Mouse (Mus musculus) embryonic facial prominence, embryonic 12.5 days (tissue): ENCODE results near the gene Pla2g5. TPM values are rescaled to one million over a fixed set of nuclear protein-coding genes. Genes with fewer than 3 reads are reported as not detected.
A peak's percentile ranks its signal among the peaks of the same experiment; 100 is the strongest.
"Not testable (repeated sequence)": the region's sequence is repeated elsewhere in the genome, so short reads cannot be mapped to it uniquely, and the experiment has no call there.

Source experiments
- ATAC-seq: fragments of 200-750 bp; cut with Nextera tagmentation; 2 replicates; pipeline ENCODE4 v1.8.0; 2017; ENCODE audit not compliant: insufficient number of reproducible peaks, insufficient read depth, low FRiP score, low TSS enrichment
- H3K27ac ChIP-seq: fragments of 300-500 bp; sonication (generic); 2 replicates; pipeline ENCODE4 v1.5.1; 2016; ENCODE audit warnings: mild to moderate bottlenecking
- H3K27me3 ChIP-seq: fragments of 300-500 bp; sonication (generic); 2 replicates; pipeline ENCODE4 v1.6.1; 2016; ENCODE audit warnings: mild to moderate bottlenecking, moderate library complexity
- H3K36me3 ChIP-seq: fragments of 300-500 bp; sonication (generic); 2 replicates; pipeline ENCODE4 v1.6.1; 2016; ENCODE audit warnings: mild to moderate bottlenecking
- H3K4me1 ChIP-seq: fragments of 300-500 bp; sonication (generic); 2 replicates; pipeline ENCODE4 v1.6.1; 2016
- H3K4me2 ChIP-seq: fragments of 300-500 bp; sonication (generic); replicated peaks from 2 replicates; pipeline ENCODE4 v1.6.1; 2016; ENCODE audit warnings: mild to moderate bottlenecking, moderate library complexity
- H3K4me3 ChIP-seq: fragments of 300-500 bp; sonication (generic); 2 replicates; pipeline ENCODE4 v1.5.1; 2016; ENCODE audit warnings: mild to moderate bottlenecking
- H3K9ac ChIP-seq: fragments of 300-500 bp; sonication (generic); 2 replicates; pipeline ENCODE4 v1.6.1; 2016; ENCODE audit warnings: mild to moderate bottlenecking, moderate library complexity
- H3K9me3 ChIP-seq: fragments of 300-500 bp; sonication (generic); 2 replicates; pipeline ENCODE4 v1.6.1; 2016; ENCODE audit warnings: mild to moderate bottlenecking, moderate library complexity
- WGBS: fragments of 180-500 bp; shearing (Covaris S2); methylation state at CpG from one replicate; pipeline ENCODE4 v1.1.7; 2016; 5-methylcytosine and 5-hydroxymethylcytosine counted together
- polyA plus RNA-seq: library from polyadenylated mRNA; unstranded; fragments of >200 nt; fragmentation: Nextera tagmentation; extraction: Ambion mirVana; gene quantifications from 2 replicates; pipeline ENCODE4 v1.2.1, GENCODE M21; 2016

Pla2g5 gene
- polyA plus RNA-seq, 1 experiment from 2014 or later = 0.82 TPM

DNA sequence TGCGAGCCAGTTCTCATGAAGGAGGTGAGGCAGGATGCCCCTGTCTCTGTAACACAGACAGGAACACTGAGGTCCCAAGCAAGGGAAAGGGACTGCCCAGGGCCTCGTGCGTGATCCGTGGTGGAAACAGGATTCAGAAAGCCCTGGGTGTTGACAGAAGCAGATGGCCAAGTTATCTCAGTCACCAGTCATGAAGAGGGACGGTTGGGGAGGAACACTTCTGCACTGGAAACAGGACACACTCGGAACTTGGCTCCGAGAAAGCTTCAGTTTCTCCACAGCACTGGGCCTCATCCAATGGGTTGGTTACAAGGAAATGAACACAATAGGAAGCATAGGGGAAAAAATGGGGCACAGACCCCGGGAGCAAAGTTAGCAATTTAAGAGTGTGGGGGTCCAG, 15.5 kb upstream of the Pla2g5 start:
- H3K27ac ChIP-seq = no peak overlapping the region
- 63% methylated on average over 8 of the region's 8 CpGs for WGBS
- no peaks in the 10 kb centered on the region for H3K36me3 ChIP-seq
- H3K9ac ChIP-seq = no peak overlapping the region
- no peak overlapping the region for H3K4me2 ChIP-seq
- H3K4me1 ChIP-seq = peaks cover 9% of the 10 kb centered on the region; the same call in 1 of the 2 replicates
- H3K27me3 ChIP-seq = peaks cover 6% of the 10 kb centered on the region; the same call in 1 of the 2 replicates
- ATAC-seq = no peak
- no peak overlapping the region for H3K4me3 ChIP-seq
- H3K9me3 ChIP-seq = no peaks in the 10 kb centered on the region

DNA sequence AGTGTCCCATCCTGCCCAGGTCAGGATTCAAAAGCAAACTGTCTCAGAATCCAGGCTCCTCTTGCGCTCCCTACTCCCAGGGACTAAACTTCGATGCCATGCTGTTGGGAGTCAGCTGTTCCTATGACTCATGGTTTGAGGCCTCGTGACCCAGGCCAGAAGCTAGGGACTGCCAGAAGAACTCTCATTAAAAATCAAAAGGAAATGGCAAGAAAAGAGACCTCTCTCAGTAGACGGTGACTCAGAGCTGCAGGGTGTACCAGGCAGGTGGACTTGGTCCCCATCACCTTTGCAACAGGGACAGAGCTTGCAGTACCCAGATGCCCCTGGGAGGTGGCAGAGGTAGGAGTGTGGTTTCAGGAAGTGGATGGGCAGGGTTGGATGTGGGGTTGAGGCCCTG, 14.4 kb upstream of the Pla2g5 start, which contains the start of gene Pla2g2e:
TSS of gene Pla2g2e (plus strand) at position 212 of the 400 bp plus-strand sequence.
- H3K4me1 ChIP-seq = peaks cover 9% of the 10 kb centered on the region; the same call in 1 of the 2 replicates
- no peaks in the 10 kb centered on the region for H3K9me3 ChIP-seq
- no peak within 1 kb of the TSS for H3K27ac ChIP-seq
- H3K36me3 ChIP-seq = no peaks in the 10 kb centered on the region
- WGBS = 78% methylated on average over 4 of the region's 4 CpGs
- H3K27me3 ChIP-seq = peaks cover 6% of the 10 kb centered on the region; the same call in 1 of the 2 replicates
- no peak within 1 kb of the TSS for H3K4me2 ChIP-seq
- H3K4me3 ChIP-seq = no peak within 1 kb of the TSS
- ATAC-seq = no peak
- no peak within 1 kb of the TSS for H3K9ac ChIP-seq

DNA sequence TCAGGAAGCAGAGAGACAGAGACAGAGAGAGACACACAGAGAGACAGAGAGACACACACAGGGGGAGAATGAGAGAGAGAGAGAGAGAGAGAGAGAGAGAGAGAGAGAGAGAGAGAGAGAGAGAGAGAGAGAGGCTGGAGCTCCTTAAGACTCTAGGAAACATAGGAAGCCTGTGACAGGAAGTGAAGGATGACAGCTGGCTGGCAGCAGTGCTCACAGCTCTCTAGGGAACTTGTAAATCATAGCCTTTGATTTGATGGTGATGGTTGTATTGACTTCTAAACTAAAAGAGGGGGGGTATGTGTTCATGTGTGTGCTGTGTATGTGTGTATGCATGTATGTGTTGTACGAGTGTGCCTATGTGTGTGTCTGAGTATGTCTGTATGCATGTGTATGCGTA, 12.7 kb upstream of the Pla2g5 start:
- H3K27ac ChIP-seq = no peak overlapping the region
- H3K4me2 ChIP-seq = no peak overlapping the region
- no peak overlapping the region for H3K4me3 ChIP-seq
- no peaks in the 10 kb centered on the region for H3K4me1 ChIP-seq
- no peaks in the 10 kb centered on the region; the same call in 1 of the 2 replicates for H3K27me3 ChIP-seq
- 93% methylated on average over 2 of the region's 2 CpGs for WGBS
- H3K9me3 ChIP-seq = no peaks in the 10 kb centered on the region
- no peak for ATAC-seq
- no peaks in the 10 kb centered on the region for H3K36me3 ChIP-seq
- no peak overlapping the region for H3K9ac ChIP-seq

DNA sequence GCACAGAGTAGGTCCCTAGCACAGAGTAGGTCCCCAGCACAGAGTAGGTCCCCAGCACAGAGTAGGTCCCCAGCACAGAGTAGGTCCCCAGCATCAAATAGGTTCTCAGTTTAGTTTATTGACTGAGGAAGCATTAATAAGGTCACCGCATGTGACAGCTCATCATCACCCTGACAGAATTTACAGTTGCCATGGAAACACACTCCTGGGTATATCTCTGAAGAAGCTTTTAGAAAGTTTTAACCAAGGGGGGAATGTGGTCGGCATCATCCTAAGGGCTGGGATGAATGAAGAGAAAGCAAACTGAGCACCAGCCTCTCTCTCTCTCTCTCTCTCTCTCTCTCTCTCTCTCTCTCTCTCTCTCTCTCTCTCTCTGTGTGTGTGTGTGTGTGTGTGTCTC, 12.0 kb upstream of the Pla2g5 start:
- not testable (repeated sequence) for H3K4me2 ChIP-seq, H3K9me3 ChIP-seq, ATAC-seq, H3K27ac ChIP-seq, H3K9ac ChIP-seq, H3K4me1 ChIP-seq, H3K27me3 ChIP-seq, H3K36me3 ChIP-seq, H3K4me3 ChIP-seq
- WGBS = 91% methylated on average over 2 of the region's 2 CpGs

DNA sequence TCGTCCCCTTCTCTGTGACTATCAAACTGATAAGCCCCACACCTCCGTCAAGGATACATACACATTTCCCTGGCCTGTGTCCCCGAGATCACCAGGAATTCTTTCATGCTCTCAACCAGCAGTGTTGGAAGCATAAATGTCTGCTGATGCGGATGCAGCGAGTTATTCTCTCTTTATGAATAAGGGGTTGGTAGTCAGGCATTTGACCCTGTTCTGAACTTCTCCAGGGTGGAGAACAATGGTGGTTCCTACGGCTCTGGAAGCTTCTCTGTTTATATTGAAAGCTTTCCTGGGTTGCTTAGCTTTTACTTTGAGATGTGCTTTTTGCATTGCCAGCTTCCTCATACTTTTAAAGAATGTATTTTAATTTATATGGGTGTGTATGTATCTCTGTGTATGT, 10.6 kb upstream of the Pla2g5 start, which contains the start of gene Gm13030:
TSS of gene Gm13030 (minus strand) at position 101 of the 400 bp plus-strand sequence.
- Histone ChIP-seq H3K4me3 (no peak within 1 kb of the TSS), H3K9ac (no peak within 1 kb of the TSS), H3K4me1 (no peaks in the 10 kb centered on the region), H3K9me3 (no peaks in the 10 kb centered on the region), H3K27me3 (no peaks in the 10 kb centered on the region; the same call in 1 of the 2 replicates), H3K4me2 (no peak within 1 kb of the TSS), H3K27ac (no peak within 1 kb of the TSS), H3K36me3 (no peaks in the 10 kb centered on the region)
- ATAC-seq = no peak
- 84% methylated on average over 6 of the region's 6 CpGs for WGBS

DNA sequence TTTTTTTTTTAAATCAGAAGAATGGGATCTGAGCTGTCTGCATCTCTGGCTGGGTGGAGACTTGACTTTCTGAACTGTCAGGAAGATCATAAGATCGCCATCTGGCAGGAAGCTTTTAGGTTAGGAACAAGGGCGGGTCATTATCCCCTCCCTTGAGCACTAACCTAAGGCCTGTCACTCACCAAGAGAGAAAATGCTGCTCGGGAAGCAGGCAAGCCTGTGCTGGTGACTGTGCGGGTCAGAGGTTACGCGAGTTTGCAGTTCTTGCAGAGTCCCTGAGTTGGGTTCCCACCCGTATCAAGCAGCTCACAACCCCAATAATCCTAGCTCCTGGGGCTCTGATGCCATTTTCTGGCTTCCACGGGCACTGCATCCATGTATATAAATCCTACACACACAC, 5.4 kb upstream of the Pla2g5 start:
- ATAC-seq = no peak
- 35% methylated on average over 8 of the region's 8 CpGs for WGBS
- Histone ChIP-seq H3K4me3 (no peak overlapping the region), H3K27ac (no peak overlapping the region), H3K4me1 (no peaks in the 10 kb centered on the region), H3K9ac (no peak overlapping the region), H3K4me2 (no peak overlapping the region), H3K27me3 (no peaks in the 10 kb centered on the region), H3K9me3 (no peaks in the 10 kb centered on the region), H3K36me3 (no peaks in the 10 kb centered on the region)

DNA sequence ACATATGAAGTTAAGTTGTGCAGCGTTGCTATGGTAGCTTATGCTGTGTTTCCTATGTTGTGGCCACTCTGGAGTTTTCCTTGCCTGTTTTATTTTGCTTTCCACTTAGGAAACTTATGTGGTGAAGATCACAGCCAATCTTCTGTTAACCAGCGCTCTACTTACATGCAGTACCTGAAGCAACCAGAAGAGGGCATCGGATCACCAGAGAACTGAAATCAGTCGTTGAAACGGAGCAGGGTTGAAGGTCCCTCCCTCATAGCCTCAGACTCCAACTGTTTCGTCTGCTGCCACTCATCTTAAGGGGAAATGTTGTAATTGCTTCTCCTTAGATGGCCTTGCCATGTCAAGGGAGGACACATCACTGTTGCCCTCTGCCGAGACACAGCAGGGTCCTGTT, 3.1 kb upstream of the Pla2g5 start:
- no peaks in the 10 kb centered on the region for H3K9me3 ChIP-seq
- 11% methylated on average over 7 of the region's 7 CpGs for WGBS
- H3K27me3 ChIP-seq = no peaks in the 10 kb centered on the region
- no peak for ATAC-seq
- no peaks in the 10 kb centered on the region for H3K36me3 ChIP-seq
- H3K27ac ChIP-seq = no peak overlapping the region
- no peak overlapping the region for H3K9ac ChIP-seq
- H3K4me1 ChIP-seq = no peaks in the 10 kb centered on the region
- no peak overlapping the region for H3K4me2 ChIP-seq
- H3K4me3 ChIP-seq = no peak overlapping the region

DNA sequence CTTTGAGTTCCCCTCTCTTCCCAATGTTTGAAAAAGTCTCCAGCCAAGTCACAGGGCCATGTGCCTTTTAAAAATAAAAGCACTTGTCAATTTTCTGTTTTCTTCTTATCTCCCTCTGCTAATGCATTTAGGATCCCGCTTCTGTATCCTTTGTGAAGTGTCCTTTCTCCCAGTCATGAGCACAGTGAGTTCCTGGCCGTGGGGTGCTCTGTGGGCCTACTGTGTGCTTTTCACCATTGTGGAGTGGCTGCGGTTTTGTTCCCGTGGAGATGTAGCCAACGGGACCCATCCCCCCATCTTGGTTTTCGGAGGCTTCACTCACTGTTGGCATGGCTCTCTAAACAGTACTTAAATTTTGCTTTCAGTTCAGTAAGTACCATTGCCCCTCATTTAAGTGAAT, 2.7 kb upstream of the Pla2g5 start:
- H3K4me3 ChIP-seq = no peak overlapping the region
- H3K36me3 ChIP-seq = no peaks in the 10 kb centered on the region
- ATAC-seq = no peak
- WGBS = 67% methylated on average over 6 of the region's 6 CpGs
- no peaks in the 10 kb centered on the region for H3K27me3 ChIP-seq
- H3K4me2 ChIP-seq = no peak overlapping the region
- no peak overlapping the region for H3K27ac ChIP-seq
- H3K9me3 ChIP-seq = no peaks in the 10 kb centered on the region
- H3K4me1 ChIP-seq = no peaks in the 10 kb centered on the region
- no peak overlapping the region for H3K9ac ChIP-seq

DNA sequence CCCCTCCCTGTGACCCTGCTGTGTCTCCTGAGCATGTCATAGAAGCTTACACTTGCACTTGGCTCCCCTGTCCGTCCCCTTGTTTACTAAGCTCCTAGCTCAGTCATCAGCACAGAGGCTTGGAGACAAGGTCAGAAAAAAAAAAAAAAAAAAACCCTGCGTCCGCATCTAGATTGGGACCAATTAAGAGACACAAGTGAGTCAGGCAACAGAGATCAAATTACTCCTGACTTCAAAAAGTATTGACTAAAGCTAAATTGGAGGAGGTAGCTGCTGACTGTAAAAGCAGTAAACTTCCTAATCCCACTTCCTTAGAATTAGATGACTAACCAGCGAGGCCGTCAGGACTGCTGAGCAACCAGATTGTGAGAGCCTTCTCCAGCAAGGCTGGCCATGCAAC, 1.8 kb upstream of the Pla2g5 start:
- no peak overlapping the region for H3K27ac ChIP-seq
- no peak overlapping the region for H3K9ac ChIP-seq
- H3K4me3 ChIP-seq = no peak overlapping the region
- H3K9me3 ChIP-seq = no peaks in the 10 kb centered on the region
- H3K4me1 ChIP-seq = no peaks in the 10 kb centered on the region
- H3K27me3 ChIP-seq = no peaks in the 10 kb centered on the region
- ATAC-seq = no peak
- H3K4me2 ChIP-seq = no peak overlapping the region
- no peaks in the 10 kb centered on the region for H3K36me3 ChIP-seq
- 24% methylated on average over 5 of the region's 5 CpGs for WGBS

DNA sequence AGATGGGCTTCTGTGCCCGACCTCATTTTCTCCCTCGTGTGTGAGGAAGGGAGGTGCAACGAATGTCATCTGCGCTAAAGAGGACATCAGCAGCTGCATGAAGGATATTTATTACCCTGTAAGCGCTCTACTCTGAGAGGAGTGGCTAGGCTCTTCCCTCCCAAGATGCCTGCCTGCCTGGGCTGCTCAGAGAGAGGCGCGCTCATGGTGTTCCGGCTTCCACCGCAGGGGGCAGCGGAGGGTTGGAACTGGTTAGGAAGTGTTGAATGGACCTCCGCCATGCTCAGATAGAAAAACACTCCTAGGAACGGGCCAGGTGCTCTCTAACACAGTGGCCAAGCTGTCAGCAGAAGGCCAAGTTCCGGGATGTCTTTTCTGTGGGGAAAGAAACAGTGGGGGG, 3.6 kb downstream of the Pla2g5 start:
- H3K9ac ChIP-seq = no peak overlapping the region
- H3K4me1 ChIP-seq = no peaks in the 10 kb centered on the region
- H3K36me3 ChIP-seq = no peaks in the 10 kb centered on the region
- 5% methylated on average over 13 of the region's 13 CpGs for WGBS
- H3K4me2 ChIP-seq = peak overlapping the region; percentile 39
- no peaks in the 10 kb centered on the region for H3K27me3 ChIP-seq
- H3K4me3 ChIP-seq = 0 out of 2 replicates have a peak overlapping the region, but pooled peaks have one; percentile 10
- no peak overlapping the region for H3K27ac ChIP-seq
- H3K9me3 ChIP-seq = no peaks in the 10 kb centered on the region
- peak; percentile 74; the same call in 1 of the 2 replicates for ATAC-seq

DNA sequence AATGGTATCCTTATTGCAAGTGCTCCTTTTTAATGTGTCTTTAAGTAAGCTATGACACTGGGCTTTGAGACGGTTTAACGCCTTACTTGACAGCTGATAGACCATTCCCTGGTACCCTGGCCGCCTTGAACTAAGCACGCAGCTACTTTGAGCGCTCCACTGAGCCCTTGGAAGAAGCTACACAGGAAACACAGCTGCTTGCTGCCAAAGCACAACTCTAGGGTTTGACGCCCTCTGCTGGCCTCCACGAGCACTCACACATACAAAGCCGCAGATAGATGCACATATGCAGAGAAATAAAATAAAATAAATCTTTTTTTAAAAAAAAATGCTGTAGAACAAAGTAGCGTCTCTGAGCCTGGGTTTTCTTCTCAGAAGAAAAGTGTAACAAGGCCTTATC, 4.0 kb downstream of the Pla2g5 start:
- ATAC-seq = no peak
- Histone ChIP-seq H3K36me3 (no peaks in the 10 kb centered on the region), H3K27ac (no peak overlapping the region), H3K9ac (no peak overlapping the region), H3K4me2 (peak overlapping the region; percentile 39), H3K27me3 (no peaks in the 10 kb centered on the region), H3K9me3 (no peaks in the 10 kb centered on the region), H3K4me1 (no peaks in the 10 kb centered on the region), H3K4me3 (no peak overlapping the region)
- WGBS = 17% methylated on average over 9 of the region's 9 CpGs

DNA sequence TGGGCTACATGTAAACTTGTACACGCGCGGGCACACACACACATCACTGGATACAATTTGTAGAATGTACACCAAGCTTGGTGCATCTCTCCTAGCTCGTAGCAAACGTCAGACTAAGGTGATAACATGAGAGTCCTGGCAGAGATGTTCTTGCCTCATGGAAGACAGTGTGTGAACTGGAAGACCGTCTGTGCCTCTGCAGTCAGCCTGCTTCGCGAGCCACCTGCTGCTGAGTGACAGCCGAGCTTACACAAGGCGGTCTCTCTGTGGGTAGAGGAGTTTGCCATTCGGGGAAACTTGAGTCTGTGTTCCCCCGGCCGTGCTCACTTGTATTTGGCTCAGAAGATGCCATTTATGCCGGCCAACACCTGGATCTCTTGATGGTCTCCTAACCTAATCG, 4.8 kb downstream of the Pla2g5 start:
- ATAC-seq = no peak
- Histone ChIP-seq H3K36me3 (no peaks in the 10 kb centered on the region), H3K9me3 (no peaks in the 10 kb centered on the region), H3K9ac (no peak overlapping the region), H3K4me3 (no peak overlapping the region), H3K27me3 (no peaks in the 10 kb centered on the region), H3K4me1 (no peaks in the 10 kb centered on the region), H3K4me2 (no peak overlapping the region), H3K27ac (no peak overlapping the region)
- 83% methylated on average over 15 of the region's 15 CpGs for WGBS

DNA sequence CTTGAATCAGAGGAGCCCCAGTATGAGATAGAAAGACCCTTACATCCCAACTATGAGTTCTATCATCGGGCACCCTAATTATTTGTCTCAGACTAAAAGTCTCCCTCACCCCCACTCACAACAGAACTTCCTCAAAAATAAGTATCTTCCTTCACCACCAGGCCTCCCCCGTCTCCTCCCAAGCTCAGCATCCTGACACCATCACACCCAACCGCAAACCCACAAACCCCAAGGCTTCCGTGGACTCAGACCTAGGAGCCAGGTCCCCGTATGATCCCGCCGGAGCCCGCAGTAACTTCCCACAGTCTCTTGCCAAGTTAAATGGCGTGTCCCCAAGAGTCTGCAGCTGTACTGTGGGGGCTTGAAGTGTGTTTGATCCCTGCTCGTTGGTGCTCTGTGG, 5.7 kb downstream of the Pla2g5 start:
- no peak for ATAC-seq
- Histone ChIP-seq H3K27me3 (no peaks in the 10 kb centered on the region), H3K9me3 (no peaks in the 10 kb centered on the region), H3K27ac (no peak overlapping the region), H3K9ac (no peak overlapping the region), H3K4me2 (no peak overlapping the region), H3K36me3 (no peaks in the 10 kb centered on the region), H3K4me1 (no peaks in the 10 kb centered on the region), H3K4me3 (no peak overlapping the region)
- 87% methylated on average over 10 of the region's 10 CpGs for WGBS
